Mouse (Mus musculus) megakaryocyte, embryonic 14.5 days (primary cell): Measurements from ENCODE around the gene Ssr3.

Experiments
- FLI1 ChIP-seq: IDR thresholded peaks from 2 replicates; pipeline ENCODE4 v1.6.1; 2012; ENCODE audit warnings: low read length, inconsistent platforms, mixed read lengths
- GATA1 ChIP-seq: IDR thresholded peaks from 3 replicates; pipeline ENCODE4 v1.6.1; 2012; ENCODE audit warnings: mixed read lengths, low read length, inconsistent platforms, borderline replicate concordance

DNA sequence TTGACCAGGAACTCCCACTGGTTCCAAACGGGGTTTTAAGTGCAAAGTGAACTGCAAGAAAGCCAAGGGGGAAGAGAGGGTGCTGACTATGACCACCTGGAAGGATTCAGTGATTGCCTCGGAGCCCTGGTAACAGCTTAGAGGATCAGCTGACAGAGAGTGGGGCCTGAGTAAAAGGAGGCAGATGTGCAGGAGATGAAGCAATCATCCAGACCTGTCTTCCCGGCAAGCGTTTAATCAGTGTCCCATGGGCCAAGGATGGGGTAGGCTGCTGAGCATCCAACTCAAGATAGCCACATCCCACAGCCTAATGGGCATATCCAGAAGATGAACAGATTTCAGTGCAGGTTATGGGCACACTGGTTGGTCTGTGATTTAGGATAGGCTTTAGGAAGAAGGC is 24.5 kb downstream of the Ssr3 start:
- TF ChIP-seq GATA1 (no peak), FLI1 (no peak)
